Mouse (Mus musculus) stomach, postnatal 0 days (tissue): Measurements from ENCODE around the gene Baiap3.

ENCODE experiments used
- CTCF ChIP-seq: IDR thresholded peaks from 2 replicates; pipeline ENCODE4 v1.5.1; 2016; ENCODE audit warnings: antibody characterized with exemption, low read depth, mild to moderate bottlenecking, moderate library complexity
- EP300 ChIP-seq: optimal IDR thresholded peaks from 2 replicates; pipeline ENCODE3; 2016; ENCODE audit warnings: antibody characterized with exemption

GRCm38 (mm10) chr17:25257804-25258261 is 1.7 kb upstream of the Baiap3 start:
- no peak for TF ChIP-seq CTCF
- no peak for TF ChIP-seq EP300
